Mouse (Mus musculus) midbrain, embryonic 10.5 days (tissue): ENCODE data around the gene Mpeg1. TPM values are rescaled to one million over a fixed set of nuclear protein-coding genes. Genes with fewer than 3 reads are reported as not detected.
A peak's percentile ranks its signal among the peaks of the same experiment; 100 is the strongest.

Source experiments
- DNase-seq: peaks from one replicate; pipeline ENCODE4 v3.0.0-alpha.2; 2017; ENCODE audit warnings: low spot score
- H3K27ac ChIP-seq: fragments of 300-500 bp; sonication (generic); replicated peaks from 2 replicates; pipeline ENCODE4 v1.5.1; 2016; ENCODE audit warnings: mild to moderate bottlenecking
- H3K27me3 ChIP-seq: fragments of 300-500 bp; sonication (generic); 2 replicates; pipeline ENCODE4 v1.6.1; 2016; ENCODE audit warnings: low read depth, mild to moderate bottlenecking; ENCODE audit not compliant: poor library complexity, severe bottlenecking
- H3K36me3 ChIP-seq: fragments of 300-500 bp; sonication (generic); 2 replicates; pipeline ENCODE4 v1.6.1; 2016; ENCODE audit warnings: mild to moderate bottlenecking, moderate library complexity
- H3K4me1 ChIP-seq: fragments of 300-500 bp; sonication (generic); 2 replicates; pipeline ENCODE4 v1.6.1; 2016
- H3K4me3 ChIP-seq: fragments of 300-500 bp; sonication (generic); 2 replicates; pipeline ENCODE4 v1.5.1; 2016; ENCODE audit warnings: mild to moderate bottlenecking, moderate library complexity
- H3K9me3 ChIP-seq: fragments of 300-500 bp; sonication (generic); replicated peaks from 2 replicates; pipeline ENCODE4 v1.6.1; 2016; ENCODE audit warnings: mild to moderate bottlenecking
- WGBS: fragments of 180-500 bp; shearing (Covaris S2); methylation state at CpG from one replicate; pipeline ENCODE4 v1.1.7; 2016; 5-methylcytosine and 5-hydroxymethylcytosine counted together
- polyA plus RNA-seq: library from polyadenylated mRNA; unstranded; fragments of >200 nt; fragmentation: Nextera tagmentation; extraction: Ambion mirVana; gene quantifications from 2 replicates; pipeline ENCODE4 v1.2.1, GENCODE M21; 2016

Gene Mpeg1
- 0.19 and 0.40 TPM in 2 replicates for polyA plus RNA-seq

- Histone ChIP-seq H3K27me3 (no peaks in the 10 kb centered on the region), H3K27ac (no peak within 1 kb of the TSS), H3K9me3 (no peaks in the 10 kb centered on the region), H3K4me3 (no peak within 1 kb of the TSS), H3K4me1 (peaks cover 9% of the 10 kb centered on the region; the same call in 1 of the 2 replicates), H3K36me3 (peaks cover 22% of the 10 kb centered on the region)
- WGBS: 88% methylated on average over 11 of the region's 11 CpGs
- DNase-seq: no peak
Measured at GRCm38 (mm10) chr19:12460282-12461249, at the start of gene Mpeg1. Mpeg1 (plus strand) TSS chr19:12460779.

- Histone ChIP-seq H3K36me3 (no peaks in the 10 kb centered on the region), H3K27ac (no peak overlapping the region), H3K4me1 (no peaks in the 10 kb centered on the region), H3K9me3 (no peaks in the 10 kb centered on the region), H3K4me3 (no peak overlapping the region), H3K27me3 (no peaks in the 10 kb centered on the region)
- no peak for DNase-seq
Measured at GRCm38 (mm10) chr19:12413737-12414136, 46.8 kb upstream of the Mpeg1 start.

GRCm38 (mm10) chr19:12417361-12417760 is 43.2 kb upstream of the Mpeg1 start, which contains the start of gene Olfr1441:
Olfr1441 (plus strand) TSS chr19:12417433.
- Histone ChIP-seq H3K27me3 (no peaks in the 10 kb centered on the region), H3K4me1 (no peaks in the 10 kb centered on the region), H3K9me3 (no peaks in the 10 kb centered on the region), H3K4me3 (no peak within 1 kb of the TSS), H3K36me3 (no peaks in the 10 kb centered on the region), H3K27ac (no peak within 1 kb of the TSS)
- DNase-seq: no peak

- Histone ChIP-seq H3K27me3 (no peaks in the 10 kb centered on the region), H3K27ac (no peak overlapping the region), H3K9me3 (no peaks in the 10 kb centered on the region), H3K4me1 (no peaks in the 10 kb centered on the region), H3K4me3 (no peak overlapping the region), H3K36me3 (no peaks in the 10 kb centered on the region)
- no peak for DNase-seq
- 80% methylated on average over 3 of the region's 3 CpGs for WGBS
Measured at GRCm38 (mm10) chr19:12418312-12418711, 42.3 kb upstream of the Mpeg1 start.

DNA sequence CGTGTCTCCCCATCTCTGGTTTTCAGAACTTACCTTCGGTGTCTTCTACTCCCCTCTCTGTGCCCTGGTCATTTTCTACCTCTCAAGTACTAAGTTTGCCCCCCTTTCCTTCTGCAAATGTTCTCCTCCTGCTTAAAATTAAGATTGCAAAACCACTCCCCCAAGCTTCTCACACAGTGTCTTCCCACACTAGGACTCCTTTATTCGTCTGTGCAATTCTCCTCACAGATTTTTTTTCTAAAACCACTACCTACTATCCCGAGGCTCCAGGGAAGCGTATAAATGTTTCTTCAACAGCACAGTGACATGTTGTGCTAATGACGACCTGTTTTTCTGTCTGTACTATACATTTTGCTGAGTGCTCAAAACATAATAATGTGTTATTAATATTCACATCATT is 40.0 kb upstream of the Mpeg1 start:
- Histone ChIP-seq H3K4me1 (no peaks in the 10 kb centered on the region), H3K27me3 (no peaks in the 10 kb centered on the region), H3K4me3 (no peak overlapping the region), H3K9me3 (no peaks in the 10 kb centered on the region), H3K27ac (no peak overlapping the region), H3K36me3 (no peaks in the 10 kb centered on the region)
- WGBS: 86% methylated on average over 6 of the region's 6 CpGs
- DNase-seq: no peak

- DNase-seq: no peak
- no peak overlapping the region for H3K27ac ChIP-seq
- H3K4me1 ChIP-seq: no peaks in the 10 kb centered on the region
- 60% methylated on average over 1 of the region's 1 CpGs for WGBS
- no peaks in the 10 kb centered on the region for H3K27me3 ChIP-seq
- no peaks in the 10 kb centered on the region for H3K36me3 ChIP-seq
- no peak overlapping the region for H3K4me3 ChIP-seq
- no peaks in the 10 kb centered on the region for H3K9me3 ChIP-seq
Measured at GRCm38 (mm10) chr19:12421680-12422079, 38.9 kb upstream of the Mpeg1 start.

DNA sequence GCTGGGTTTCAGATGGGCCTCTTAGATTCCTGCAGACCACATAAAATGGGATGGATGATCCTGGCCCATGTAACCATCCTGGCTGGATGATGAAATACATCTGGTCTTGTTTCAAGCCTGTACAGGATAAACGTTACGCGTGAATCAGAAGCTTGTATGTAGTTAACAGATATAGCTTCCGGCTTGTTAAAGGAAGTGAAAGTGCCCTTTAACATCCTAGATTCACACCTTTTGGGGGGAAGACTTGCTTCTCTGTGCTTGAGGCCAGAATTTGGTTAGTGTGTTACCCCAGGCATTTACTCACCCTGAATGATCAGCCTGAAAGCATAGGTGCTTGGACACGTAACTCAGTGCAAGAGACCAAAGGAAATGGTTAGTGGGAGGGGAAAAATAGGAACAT is 33.5 kb upstream of the Mpeg1 start:
- H3K27me3 ChIP-seq: no peaks in the 10 kb centered on the region
- no peak overlapping the region for H3K4me3 ChIP-seq
- H3K4me1 ChIP-seq: no peaks in the 10 kb centered on the region
- no peak overlapping the region for H3K27ac ChIP-seq
- DNase-seq: no peak
- H3K9me3 ChIP-seq: no peaks in the 10 kb centered on the region
- WGBS: 96% methylated on average over 5 of the region's 5 CpGs
- no peaks in the 10 kb centered on the region for H3K36me3 ChIP-seq

DNA sequence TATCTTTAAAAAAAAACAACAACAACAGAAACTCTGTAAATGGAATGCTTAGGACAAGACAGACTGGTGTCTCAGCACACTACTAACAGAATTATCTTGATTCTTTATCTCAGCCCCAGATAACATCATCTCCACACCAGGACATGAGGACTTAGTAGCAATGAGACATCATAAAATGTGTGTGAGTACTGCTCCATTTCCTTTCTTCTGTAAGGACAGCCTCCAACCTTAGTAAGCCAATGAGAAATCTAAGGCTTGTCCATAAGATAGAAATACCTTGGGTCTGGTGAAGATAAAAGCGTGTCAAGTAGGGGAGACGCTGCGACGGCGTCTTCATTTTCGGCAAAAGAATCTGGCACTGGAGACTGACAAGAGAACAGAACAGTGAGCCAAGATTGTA is 33.0 kb upstream of the Mpeg1 start, which contains the start of gene Pfpl:
Gene Pfpl, plus strand, starts transcription at position 301 of the 400 bp plus-strand sequence.
- DNase-seq: no peak
- no peak within 1 kb of the TSS for H3K4me3 ChIP-seq
- no peaks in the 10 kb centered on the region for H3K9me3 ChIP-seq
- no peaks in the 10 kb centered on the region for H3K27me3 ChIP-seq
- no peaks in the 10 kb centered on the region for H3K36me3 ChIP-seq
- H3K4me1 ChIP-seq: no peaks in the 10 kb centered on the region
- H3K27ac ChIP-seq: no peak within 1 kb of the TSS
- WGBS: 96% methylated on average over 6 of the region's 6 CpGs

DNA sequence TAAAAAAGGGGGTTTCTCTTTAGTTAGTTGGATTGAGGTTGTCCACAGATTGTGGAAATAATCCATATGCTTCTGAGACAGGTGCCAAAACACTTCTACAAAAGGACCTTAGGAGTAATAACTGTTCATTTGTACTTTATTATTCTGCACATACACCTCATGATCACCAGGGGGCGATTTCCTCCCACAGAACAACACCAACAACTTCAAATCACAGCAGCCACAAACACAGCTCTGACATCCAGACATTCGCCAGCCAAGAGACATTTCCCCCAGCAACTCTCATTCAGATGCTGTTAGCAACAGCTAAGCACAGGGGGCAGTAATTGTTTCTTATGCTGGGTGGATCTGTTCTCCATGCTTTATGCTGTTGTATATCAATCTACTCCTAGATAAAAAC is 27.5 kb upstream of the Mpeg1 start:
- DNase-seq: peak; percentile 31
- no peaks in the 10 kb centered on the region for H3K9me3 ChIP-seq
- no peak overlapping the region for H3K4me3 ChIP-seq
- H3K27ac ChIP-seq: no peak overlapping the region
- H3K27me3 ChIP-seq: no peaks in the 10 kb centered on the region
- WGBS: 15% methylated on average over 2 of the region's 2 CpGs
- no peaks in the 10 kb centered on the region for H3K4me1 ChIP-seq
- no peaks in the 10 kb centered on the region for H3K36me3 ChIP-seq

DNA sequence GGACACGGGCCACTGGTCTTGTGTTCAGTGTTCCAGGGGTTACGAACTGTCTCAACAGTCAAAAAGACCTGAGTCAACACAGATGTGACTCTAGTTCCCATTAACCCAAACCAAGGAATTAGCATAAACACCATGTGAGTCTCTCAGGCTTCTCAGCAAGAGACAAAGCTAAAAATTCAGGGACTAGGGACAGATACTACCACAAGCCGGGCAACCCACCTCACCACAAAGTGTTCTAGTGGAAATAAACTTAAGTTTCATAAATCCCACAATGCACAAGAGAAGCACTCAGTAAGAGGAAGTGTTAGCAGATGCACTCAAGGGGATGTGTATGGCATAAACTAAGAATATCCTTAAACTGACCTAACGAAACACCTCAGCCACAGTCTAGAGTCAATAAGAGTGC is 25.6 kb upstream of the Mpeg1 start:
- no peaks in the 10 kb centered on the region for H3K27me3 ChIP-seq

DNA sequence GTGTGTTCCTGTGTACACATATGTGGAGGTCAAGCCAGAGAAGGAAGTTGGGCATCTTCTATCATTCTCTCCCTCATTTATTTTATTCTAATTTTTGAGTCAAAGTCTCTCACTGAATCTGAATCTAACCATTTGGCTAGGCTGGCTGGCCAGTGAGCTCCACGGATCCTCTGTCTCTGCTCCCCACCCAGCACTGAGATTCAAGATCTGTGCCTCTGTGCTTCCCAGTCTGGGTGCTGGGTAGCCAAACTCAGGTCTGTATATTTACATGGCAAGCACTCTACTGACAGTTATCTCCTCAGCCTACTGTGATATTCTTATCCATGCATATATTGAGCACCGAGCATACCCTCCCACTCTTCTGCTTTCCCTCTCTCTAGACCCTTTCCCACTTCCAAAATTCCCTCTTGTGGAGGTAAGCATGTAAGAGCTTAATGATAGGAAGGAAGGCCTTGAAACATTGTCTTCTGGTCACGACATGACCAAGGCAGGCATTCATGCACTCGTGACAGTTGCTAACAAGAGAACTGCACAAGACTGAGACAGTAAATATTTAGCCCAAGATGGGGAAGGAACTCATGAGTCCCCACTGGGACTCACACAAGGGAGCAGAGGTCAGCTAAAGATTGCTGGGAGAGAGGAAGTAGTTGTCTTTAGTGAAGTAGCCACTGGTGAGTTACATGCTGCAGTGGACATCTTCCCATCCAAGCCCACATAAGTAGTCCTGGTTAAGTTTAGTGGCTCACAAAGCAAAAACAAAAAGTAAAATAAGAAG is 24.6 kb upstream of the Mpeg1 start:
- Histone ChIP-seq H3K4me1 (0 out of 2 replicates have a peak, but pooled peaks cover 4% of the 10 kb centered on the region), H3K4me3 (no peak overlapping the region), H3K27me3 (no peaks in the 10 kb centered on the region), H3K36me3 (no peaks in the 10 kb centered on the region), H3K9me3 (no peaks in the 10 kb centered on the region), H3K27ac (no peak overlapping the region)
- DNase-seq: no peak
- WGBS: 85% methylated on average over 4 of the region's 4 CpGs

More for the DNA sequence above, 25.6 kb upstream of the Mpeg1 start:
- Histone ChIP-seq H3K36me3 (no peaks in the 10 kb centered on the region), H3K4me3 (no peak overlapping the region), H3K27ac (no peak overlapping the region), H3K4me1 (no peaks in the 10 kb centered on the region), H3K9me3 (no peaks in the 10 kb centered on the region)
- DNase-seq: no peak
- 88% methylated on average over 4 of the region's 4 CpGs for WGBS

GRCm38 (mm10) chr19:12439581-12439980 is 21.0 kb upstream of the Mpeg1 start:
- H3K4me1 ChIP-seq: 0 out of 2 replicates have a peak, but pooled peaks cover 4% of the 10 kb centered on the region
- no peaks in the 10 kb centered on the region for H3K36me3 ChIP-seq
- no peak overlapping the region for H3K27ac ChIP-seq
- H3K4me3 ChIP-seq: no peak overlapping the region
- no peaks in the 10 kb centered on the region for H3K9me3 ChIP-seq
- no peaks in the 10 kb centered on the region for H3K27me3 ChIP-seq
- no peak for DNase-seq
- 63% methylated on average over 1 of the region's 1 CpGs for WGBS
